Mouse (Mus musculus): ENCODE measurements around the gene Rps18. TPM values are rescaled to one million over a fixed set of nuclear protein-coding genes. Genes with fewer than 3 reads are reported as not detected.
"Not testable (repeated sequence)": the region's sequence is repeated elsewhere in the genome, so short reads cannot be mapped to it uniquely, and the experiment has no call there.

Gene Rps18
- polyA plus RNA-seq, 1 experiment: 287 TPM

DNA sequence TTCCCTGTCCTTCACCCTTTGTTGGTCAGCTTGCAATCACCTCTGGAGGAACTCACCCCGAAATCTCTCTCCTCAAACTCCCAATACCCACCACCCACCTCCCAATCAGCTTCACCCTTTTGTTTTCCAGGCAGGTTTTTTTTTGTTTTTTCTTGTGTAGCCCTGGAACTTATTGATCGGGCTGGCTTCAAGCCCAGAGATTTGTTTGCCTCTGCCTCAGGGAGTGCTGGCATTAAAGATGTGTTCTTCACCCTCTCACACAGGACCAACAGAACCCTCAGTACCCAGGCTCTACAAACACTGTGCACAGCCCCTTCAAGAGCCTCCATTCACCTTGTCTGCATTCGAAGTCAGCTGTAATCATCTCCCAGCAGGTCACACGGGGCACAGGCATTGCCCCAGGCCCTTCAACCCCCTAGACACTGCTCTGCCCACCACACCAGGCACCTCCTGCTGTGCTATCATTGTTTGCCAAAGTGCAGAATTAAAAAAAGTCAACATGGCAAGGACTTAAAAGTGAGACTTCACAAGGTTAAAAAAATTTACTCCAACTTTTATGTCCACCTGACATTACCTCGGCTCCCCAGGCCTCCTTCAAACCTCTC is 1.7 kb downstream of the Rps18 start:
- H3K27me3 ChIP-seq (ENCODE audit: control insufficient read depth, insufficient read depth, insufficient read length): no peaks in the 10 kb centered on the region
- peak overlapping the region; percentile 81 for H3K4me2 ChIP-seq (ENCODE audit: low read depth)
- H3ac ChIP-seq (ENCODE audit: control insufficient read depth, insufficient read length): peak overlapping the region; percentile 71
- H3K79me2 ChIP-seq (ENCODE audit: control insufficient read depth, insufficient read depth): peaks cover 29% of the 10 kb centered on the region
- peaks cover 15% of the 10 kb centered on the region for H3K36me3 ChIP-seq (ENCODE audit: control insufficient read depth, insufficient read depth)
- peak overlapping the region; percentile 93 for H3K4me3 ChIP-seq
- TF ChIP-seq REST (IDR thresholded peaks at IDR 0.05; ENCODE audit: insufficient read depth, insufficient read length) (no peak), MAX (IDR thresholded peaks at IDR 0.05; ENCODE audit: low read depth) (no peak), SRF (IDR thresholded peaks at IDR 0.05; ENCODE audit: control insufficient read depth, insufficient read length, low read depth) (no peak), MYOG (IDR thresholded peaks at IDR 0.05; ENCODE audit: control insufficient read depth in 1 of 3, insufficient read depth in 1 of 3, insufficient read length in 2 of 3, low read depth in 2 of 3) (no peak), CEBPB (IDR thresholded peaks at IDR 0.05; ENCODE audit: insufficient read depth, poor library complexity, severe bottlenecking) (no peak), TCF3 (IDR thresholded peaks at IDR 0.05; ENCODE audit: insufficient read length, low read depth) (no peak), POLR2A (IDR thresholded peaks at IDR 0.05; ENCODE audit: insufficient read length, low read depth) (peak; percentile 37), E2F4 (IDR thresholded peaks at IDR 0.05; ENCODE audit: insufficient read depth) (no peak), TCF12 (IDR thresholded peaks at IDR 0.05; ENCODE audit: insufficient read depth, poor library complexity, severe bottlenecking) (no peak)

DNA sequence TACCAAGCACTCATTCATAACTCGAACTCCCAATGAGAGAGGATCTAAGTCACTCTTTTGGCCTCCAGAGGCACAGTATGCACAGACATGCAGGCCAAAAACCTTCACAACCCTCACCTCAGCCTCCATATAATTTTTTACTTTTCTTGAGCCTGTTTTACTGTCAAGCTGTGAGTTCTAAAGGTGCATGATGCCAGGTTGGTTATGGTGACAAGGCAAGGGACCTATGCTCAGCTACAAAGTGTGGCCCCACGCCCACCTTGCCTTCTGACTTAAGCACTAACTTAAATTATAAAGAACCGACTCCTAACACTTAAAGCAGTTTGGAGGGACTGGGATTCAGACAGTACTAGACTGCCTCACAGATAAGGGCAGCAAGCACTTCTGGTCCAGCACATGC is 2.5 kb downstream of the Rps18 start:
- H3K36me3 ChIP-seq (ENCODE audit: control insufficient read depth, insufficient read depth): peaks cover 15% of the 10 kb centered on the region
- peak overlapping the region; percentile 93 for H3K4me3 ChIP-seq
- TF ChIP-seq E2F4 (IDR thresholded peaks at IDR 0.05; ENCODE audit: insufficient read depth): no peak
- TF ChIP-seq TCF3 (IDR thresholded peaks at IDR 0.05; ENCODE audit: insufficient read length, low read depth): no peak
- no peak for TF ChIP-seq MYOD1 (IDR thresholded peaks at IDR 0.05; ENCODE audit: control insufficient read depth in 1 of 3, insufficient read length in 2 of 3, low read depth in 2 of 3)
- TF ChIP-seq POLR2AphosphoS2 (IDR thresholded peaks at IDR 0.05; ENCODE audit: insufficient read length, low read depth): no peak
- no peak for TF ChIP-seq TCF12 (IDR thresholded peaks at IDR 0.05; ENCODE audit: insufficient read depth, poor library complexity, severe bottlenecking)
- TF ChIP-seq USF1 (IDR thresholded peaks at IDR 0.05; ENCODE audit: low read depth): no peak
- no peak for TF ChIP-seq REST (IDR thresholded peaks at IDR 0.05; ENCODE audit: insufficient read depth, insufficient read length)
- TF ChIP-seq POLR2A (IDR thresholded peaks at IDR 0.05; ENCODE audit: insufficient read length, low read depth): no peak
- TF ChIP-seq MAX (IDR thresholded peaks at IDR 0.05; ENCODE audit: low read depth): no peak
- no peak for TF ChIP-seq CEBPB (IDR thresholded peaks at IDR 0.05; ENCODE audit: insufficient read depth, poor library complexity, severe bottlenecking)
- TF ChIP-seq MYOG (IDR thresholded peaks at IDR 0.05; ENCODE audit: control insufficient read depth in 1 of 3, insufficient read depth in 1 of 3, insufficient read length in 2 of 3, low read depth in 2 of 3): no peak
- TF ChIP-seq SRF (IDR thresholded peaks at IDR 0.05; ENCODE audit: control insufficient read depth, insufficient read length, low read depth): no peak
- no peak overlapping the region for H3ac ChIP-seq (ENCODE audit: control insufficient read depth, insufficient read length)
- H3K4me2 ChIP-seq (ENCODE audit: low read depth): peak overlapping the region; percentile 59
- H3K27me3 ChIP-seq (ENCODE audit: control insufficient read depth, insufficient read depth, insufficient read length): no peaks in the 10 kb centered on the region
- H3K79me2 ChIP-seq (ENCODE audit: control insufficient read depth, insufficient read depth): peaks cover 29% of the 10 kb centered on the region

DNA sequence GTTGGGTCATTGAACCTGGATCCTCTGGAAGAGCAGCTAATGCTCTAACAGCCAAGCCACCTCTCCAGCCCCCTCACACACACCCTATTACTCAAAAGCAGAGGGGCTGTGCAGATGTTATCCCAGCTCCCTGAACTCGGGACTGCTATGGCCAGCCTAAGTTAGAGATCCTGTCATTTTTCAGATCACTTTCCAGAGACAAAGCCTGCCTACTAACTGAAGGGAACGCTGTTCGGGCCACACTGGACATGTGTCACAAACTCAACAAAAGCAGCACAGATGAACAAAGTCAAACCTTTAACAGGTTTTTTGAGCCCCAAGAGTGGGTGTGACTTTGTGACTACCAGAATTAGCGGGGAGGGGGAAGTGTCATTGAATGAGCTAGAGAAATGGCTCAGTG is 2.9 kb downstream of the Rps18 start:
- peaks cover 15% of the 10 kb centered on the region for H3K36me3 ChIP-seq (ENCODE audit: control insufficient read depth, insufficient read depth)
- TF ChIP-seq SRF (IDR thresholded peaks at IDR 0.05; ENCODE audit: control insufficient read depth, insufficient read length, low read depth): no peak
- no peak for TF ChIP-seq E2F4 (IDR thresholded peaks at IDR 0.05; ENCODE audit: insufficient read depth)
- TF ChIP-seq MYOG (IDR thresholded peaks at IDR 0.05; ENCODE audit: control insufficient read depth in 1 of 3, insufficient read depth in 1 of 3, insufficient read length in 2 of 3, low read depth in 2 of 3): no peak
- TF ChIP-seq USF1 (IDR thresholded peaks at IDR 0.05; ENCODE audit: low read depth): no peak
- no peak for TF ChIP-seq POLR2A (IDR thresholded peaks at IDR 0.05; ENCODE audit: insufficient read length, low read depth)
- TF ChIP-seq POLR2AphosphoS2 (IDR thresholded peaks at IDR 0.05; ENCODE audit: insufficient read length, low read depth): no peak
- TF ChIP-seq TCF12 (IDR thresholded peaks at IDR 0.05; ENCODE audit: insufficient read depth, poor library complexity, severe bottlenecking): no peak
- TF ChIP-seq TCF3 (IDR thresholded peaks at IDR 0.05; ENCODE audit: insufficient read length, low read depth): no peak
- TF ChIP-seq MYOD1 (IDR thresholded peaks at IDR 0.05; ENCODE audit: control insufficient read depth in 1 of 3, insufficient read length in 2 of 3, low read depth in 2 of 3): no peak
- no peak for TF ChIP-seq REST (IDR thresholded peaks at IDR 0.05; ENCODE audit: insufficient read depth, insufficient read length)
- TF ChIP-seq CEBPB (IDR thresholded peaks at IDR 0.05; ENCODE audit: insufficient read depth, poor library complexity, severe bottlenecking): no peak
- TF ChIP-seq MAX (IDR thresholded peaks at IDR 0.05; ENCODE audit: low read depth): no peak
- H3K4me3 ChIP-seq: peak overlapping the region; percentile 93
- peaks cover 29% of the 10 kb centered on the region for H3K79me2 ChIP-seq (ENCODE audit: control insufficient read depth, insufficient read depth)
- H3K4me2 ChIP-seq (ENCODE audit: low read depth): peak overlapping the region; percentile 59
- H3K27me3 ChIP-seq (ENCODE audit: control insufficient read depth, insufficient read depth, insufficient read length): no peaks in the 10 kb centered on the region
- H3ac ChIP-seq (ENCODE audit: control insufficient read depth, insufficient read length): no peak overlapping the region

DNA sequence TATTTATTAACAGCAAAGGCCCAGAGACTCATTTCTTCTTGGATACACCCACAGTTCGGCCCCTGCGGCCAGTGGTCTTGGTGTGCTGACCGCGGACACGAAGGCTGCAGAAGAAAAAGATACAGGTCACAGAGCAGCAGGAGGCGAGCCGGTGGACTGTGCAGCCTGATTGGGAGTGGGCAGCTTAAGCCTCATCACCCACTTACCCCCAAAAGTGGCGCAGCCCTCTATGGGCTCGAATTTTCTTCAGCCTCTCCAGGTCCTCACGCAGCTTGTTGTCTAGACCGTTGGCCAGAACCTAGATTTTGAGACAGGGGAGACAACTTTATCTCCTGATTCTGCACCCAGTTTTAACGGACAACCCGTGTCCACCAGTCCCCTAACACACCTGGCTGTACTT is 3.8 kb downstream of the Rps18 start:
- Histone ChIP-seq H3K36me3 (ENCODE audit: control insufficient read depth, insufficient read depth) (peaks cover 15% of the 10 kb centered on the region), H3K4me2 (ENCODE audit: low read depth) (peak overlapping the region; percentile 78), H3K79me2 (ENCODE audit: control insufficient read depth, insufficient read depth) (peaks cover 29% of the 10 kb centered on the region), H3K4me3 (peak overlapping the region; percentile 5)
- not testable (repeated sequence) for H3K27me3 ChIP-seq (ENCODE audit: control insufficient read depth, insufficient read depth, insufficient read length); H3ac ChIP-seq (ENCODE audit: control insufficient read depth, insufficient read length)
